Mouse (Mus musculus) liver, embryonic 11.5 days (tissue): ENCODE results near the gene Clca3a1. TPM values are rescaled to one million over a fixed set of nuclear protein-coding genes. Genes with fewer than 3 reads are reported as not detected.
"Not testable (repeated sequence)": the region's sequence is repeated elsewhere in the genome, so short reads cannot be mapped to it uniquely, and the experiment has no call there.

Source experiments
- ATAC-seq: fragments of 200-750 bp; cut with Nextera tagmentation; replicated peaks from 2 replicates; pipeline ENCODE4 v1.8.0; 2017; ENCODE audit warnings: moderate number of reproducible peaks, mild to moderate bottlenecking, moderate TSS enrichment, moderate library complexity; ENCODE audit not compliant: low FRiP score
- DNase-seq: peaks from one replicate; pipeline ENCODE4 v3.0.0-alpha.2; 2017; ENCODE audit warnings: low spot score
- H3K27ac ChIP-seq: fragments of 300-500 bp; sonication (generic); 2 replicates; pipeline ENCODE4 v1.5.1; 2014; ENCODE audit warnings: mild to moderate bottlenecking, low read depth, low read length, control low read depth
- H3K27me3 ChIP-seq: fragments of 300-500 bp; sonication (generic); replicated peaks from 2 replicates; pipeline ENCODE4 v1.6.1; 2014; ENCODE audit warnings: low read length, mixed read lengths; ENCODE audit not compliant: control insufficient read depth, insufficient read depth
- H3K36me3 ChIP-seq: fragments of 300-500 bp; sonication (generic); 2 replicates; pipeline ENCODE4 v1.6.1; 2014; ENCODE audit warnings: mild to moderate bottlenecking, low read length, moderate library complexity, mixed read lengths; ENCODE audit not compliant: control insufficient read depth, insufficient read depth
- H3K4me1 ChIP-seq: fragments of 300-500 bp; sonication (generic); replicated peaks from 2 replicates; pipeline ENCODE4 v1.6.1; 2014; ENCODE audit warnings: low read length, mixed read lengths; ENCODE audit not compliant: control insufficient read depth, insufficient read depth
- H3K4me2 ChIP-seq: fragments of 300-500 bp; sonication (generic); 2 replicates; pipeline ENCODE4 v1.6.1; 2014; ENCODE audit warnings: mild to moderate bottlenecking, control low read depth, moderate library complexity
- H3K4me3 ChIP-seq: fragments of 300-500 bp; sonication (generic); 2 replicates; pipeline ENCODE4 v1.5.1; 2014; ENCODE audit warnings: low read depth, low read length, control low read depth
- H3K9ac ChIP-seq: fragments of 300-500 bp; sonication (generic); 2 replicates; pipeline ENCODE4 v1.6.1; 2014; ENCODE audit warnings: low read depth, low read length, control low read depth
- H3K9me3 ChIP-seq: fragments of 300-500 bp; sonication (generic); 2 replicates; pipeline ENCODE4 v1.6.1; 2016; ENCODE audit warnings: low read length, inconsistent platforms, mixed read lengths; ENCODE audit not compliant: control insufficient read depth
- WGBS: fragments of 180-500 bp; shearing (Covaris S2); extraction: QIAGEN DNeasy Blood & Tissue Kit; methylation state at CpG from one replicate; pipeline ENCODE4 v1.1.7; 2014; 5-methylcytosine and 5-hydroxymethylcytosine counted together
- polyA plus RNA-seq: library from polyadenylated mRNA; unstranded; fragments of >200 nt; fragmentation: Nextera tagmentation; extraction: Ambion mirVana; gene quantifications from 2 replicates; pipeline ENCODE4 v1.2.1, GENCODE M21; 2014

Clca3a1 gene
- polyA plus RNA-seq, 1 experiment from 2014 or later = 3.0 TPM

DNA sequence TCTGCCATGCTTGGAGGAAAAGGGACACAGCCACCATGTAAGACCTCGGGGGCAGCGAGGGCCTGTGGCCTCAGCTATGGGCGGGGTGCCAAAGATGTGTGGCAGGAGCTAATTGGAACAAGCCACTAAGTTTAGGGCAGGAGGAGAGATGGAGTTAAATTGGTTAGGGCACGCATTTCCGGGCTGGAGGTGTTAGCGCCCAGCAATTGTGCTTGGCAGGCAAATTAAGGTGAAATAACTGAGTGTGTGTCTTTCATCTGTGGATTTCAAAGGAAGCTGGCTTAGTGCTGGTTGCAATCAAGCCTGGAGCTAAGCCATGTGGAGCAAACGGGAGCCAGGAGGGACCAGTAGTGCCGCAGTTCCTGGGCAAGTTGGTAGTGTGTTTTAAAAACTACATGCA lies 4.7 kb downstream of the Clca3a1 start:
- WGBS = 78% methylated on average over 8 of the region's 8 CpGs

GRCm38 (mm10) chr3:144753120-144753519 lies 7.7 kb downstream of the Clca3a1 start:
- H3K27me3 ChIP-seq = no peaks in the 10 kb centered on the region
- no peak overlapping the region for H3K4me2 ChIP-seq
- DNase-seq (no peak), ATAC-seq (no peak)
- H3K9me3 ChIP-seq = no peaks in the 10 kb centered on the region
- no peaks in the 10 kb centered on the region for H3K4me1 ChIP-seq
- no peak overlapping the region for H3K4me3 ChIP-seq
- H3K9ac ChIP-seq = no peak overlapping the region
- no peaks in the 10 kb centered on the region for H3K36me3 ChIP-seq
- no peak overlapping the region for H3K27ac ChIP-seq
- WGBS = 0% methylated on average over 2 of the region's 2 CpGs

More for the DNA sequence above, 4.7 kb downstream of the Clca3a1 start:
- H3K27ac ChIP-seq, H3K9ac ChIP-seq, DNase-seq, H3K4me1 ChIP-seq, H3K36me3 ChIP-seq, ATAC-seq, H3K4me2 ChIP-seq, H3K4me3 ChIP-seq, H3K27me3 ChIP-seq, H3K9me3 ChIP-seq: not testable (repeated sequence)

DNA sequence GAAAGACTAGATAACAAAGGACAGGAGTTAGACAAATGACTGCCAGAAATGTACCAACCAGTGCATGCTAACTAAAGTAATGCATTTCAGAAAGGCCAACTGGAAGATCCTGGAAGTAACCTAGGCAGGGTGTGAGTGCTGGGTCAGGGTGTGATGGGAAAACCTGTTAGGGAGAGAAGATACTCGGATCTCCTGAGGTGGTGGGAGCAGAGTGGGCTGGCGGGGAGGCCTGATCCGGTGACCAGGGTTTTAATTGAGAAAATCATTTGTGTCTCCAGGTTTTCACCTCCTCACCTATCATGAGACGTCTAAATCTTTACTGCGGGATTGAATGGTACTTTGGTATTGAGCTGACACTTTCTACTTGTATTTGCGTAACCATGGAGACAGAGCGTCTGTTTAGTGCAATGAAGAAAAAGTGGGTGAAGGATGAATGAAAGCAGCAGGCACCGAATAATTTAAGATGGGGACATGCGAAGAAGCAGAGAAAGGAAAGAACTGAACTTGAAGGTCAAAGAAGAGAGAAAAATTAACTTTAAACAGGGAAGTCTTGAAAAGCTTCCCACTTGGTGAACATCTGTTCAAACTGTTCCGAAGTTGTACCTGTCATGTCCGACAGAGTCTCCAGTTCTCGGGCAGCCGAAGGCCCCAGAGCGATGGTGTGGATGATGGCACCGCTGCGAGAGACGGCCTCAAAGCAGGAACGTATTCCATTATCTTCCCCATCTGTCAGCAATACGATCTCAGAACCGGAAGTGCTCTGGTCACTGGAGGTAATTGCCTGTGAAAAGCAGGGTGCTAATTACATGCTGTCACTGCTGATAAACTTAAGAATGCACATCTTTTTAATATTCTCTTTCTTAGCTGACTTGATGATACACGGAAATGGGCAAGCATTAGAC lies 11.5 kb downstream of the Clca3a1 start:
- not testable (repeated sequence) for H3K9ac ChIP-seq, H3K4me3 ChIP-seq, H3K36me3 ChIP-seq, ATAC-seq, H3K27ac ChIP-seq, DNase-seq, H3K27me3 ChIP-seq, H3K9me3 ChIP-seq, H3K4me1 ChIP-seq, H3K4me2 ChIP-seq
- 71% methylated on average over 18 of the region's 21 CpGs for WGBS

- not testable (repeated sequence) for H3K4me2 ChIP-seq, H3K9me3 ChIP-seq, H3K27me3 ChIP-seq, H3K9ac ChIP-seq, H3K27ac ChIP-seq, DNase-seq, H3K36me3 ChIP-seq, ATAC-seq, H3K4me3 ChIP-seq, H3K4me1 ChIP-seq
- WGBS = 59% methylated on average over 3 of the region's 3 CpGs
Observed at GRCm38 (mm10) chr3:144747706-144748105, 13.1 kb downstream of the Clca3a1 start.

DNA sequence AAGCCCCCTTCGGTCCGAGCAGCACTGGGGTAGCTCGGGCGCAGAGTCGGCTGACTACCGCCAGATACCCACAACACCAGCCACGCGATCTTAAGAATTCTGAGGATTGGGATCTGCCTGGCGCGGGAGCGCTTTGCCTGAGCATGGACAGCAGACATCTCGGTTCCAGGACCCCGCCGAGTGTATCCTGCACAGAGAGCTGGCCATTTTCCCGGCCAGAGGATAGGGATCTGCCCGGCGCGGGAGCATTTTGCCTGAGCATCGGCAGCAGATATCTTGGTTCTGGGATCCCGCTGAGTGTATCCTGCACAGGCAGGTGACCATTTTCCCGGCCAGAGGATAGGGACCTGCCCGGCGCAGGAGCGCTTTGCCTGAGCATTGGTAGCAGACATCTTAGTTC lies 22.4 kb downstream of the Clca3a1 start:
- WGBS = 58% methylated on average over 24 of the region's 24 CpGs
- not testable (repeated sequence) for H3K27ac ChIP-seq, H3K27me3 ChIP-seq, H3K4me3 ChIP-seq, H3K36me3 ChIP-seq, H3K4me2 ChIP-seq, H3K9ac ChIP-seq, H3K4me1 ChIP-seq, H3K9me3 ChIP-seq, DNase-seq, ATAC-seq

- H3K27ac ChIP-seq = no peak overlapping the region
- H3K4me2 ChIP-seq = no peak overlapping the region
- no peaks in the 10 kb centered on the region for H3K36me3 ChIP-seq
- H3K9me3 ChIP-seq = no peaks in the 10 kb centered on the region
- no peak overlapping the region for H3K9ac ChIP-seq
- ATAC-seq (no peak), DNase-seq (no peak)
- H3K4me3 ChIP-seq = no peak overlapping the region
- H3K27me3 ChIP-seq = no peaks in the 10 kb centered on the region
- WGBS = 23% methylated on average over 9 of the region's 9 CpGs
- no peaks in the 10 kb centered on the region for H3K4me1 ChIP-seq
Observed at GRCm38 (mm10) chr3:144736831-144737230, 23.9 kb downstream of the Clca3a1 start.

DNA sequence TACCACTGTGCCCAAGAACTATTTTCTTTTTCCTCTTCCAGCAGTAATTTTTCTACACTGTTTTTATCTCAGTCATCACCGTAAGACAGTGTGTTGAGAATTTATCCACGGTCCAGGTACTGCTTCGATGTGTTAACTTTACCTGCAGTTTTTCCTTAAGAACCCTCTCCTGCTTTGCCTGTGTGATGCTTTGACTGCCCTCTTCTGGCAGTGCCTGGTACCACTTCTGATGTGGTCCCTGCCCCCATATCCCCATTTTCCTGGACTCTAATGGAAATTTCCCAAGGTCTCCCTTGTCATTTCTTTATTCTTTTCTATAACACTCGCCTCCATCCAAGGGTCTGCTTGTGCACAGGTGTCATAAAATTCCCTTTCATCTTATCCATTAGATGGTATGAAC lies 37.3 kb downstream of the Clca3a1 start:
- H3K4me1 ChIP-seq = peaks cover 13% of the 10 kb centered on the region
- H3K36me3 ChIP-seq = no peaks in the 10 kb centered on the region
- no peaks in the 10 kb centered on the region for H3K27me3 ChIP-seq
- no peaks in the 10 kb centered on the region for H3K9me3 ChIP-seq
- H3K27ac ChIP-seq = no peak overlapping the region
- H3K4me2 ChIP-seq = no peak overlapping the region
- WGBS = 40% methylated on average over 4 of the region's 4 CpGs
- no peak overlapping the region for H3K9ac ChIP-seq
- DNase-seq = no peak
- no peak overlapping the region for H3K4me3 ChIP-seq
- no peak for ATAC-seq

DNA sequence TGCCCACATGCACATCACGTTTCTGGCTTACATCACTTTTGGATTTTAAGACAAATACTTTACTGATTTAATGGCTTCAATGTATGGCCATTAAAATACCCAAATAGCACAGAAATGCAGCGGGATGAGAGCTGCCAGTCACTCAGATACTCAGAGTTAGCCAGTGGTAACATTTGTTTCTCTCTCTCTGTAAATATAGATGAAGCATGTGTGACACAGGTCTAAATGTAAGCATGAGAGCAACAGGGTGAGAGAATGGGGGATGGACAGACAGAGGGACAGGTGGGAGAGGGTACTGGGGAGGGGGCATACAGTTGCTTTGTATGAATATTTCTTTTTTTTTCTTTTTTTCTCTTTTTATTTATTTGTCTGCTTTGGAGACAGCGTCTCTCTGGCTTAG lies 38.2 kb downstream of the Clca3a1 start:
- Histone ChIP-seq H3K4me1 (peaks cover 20% of the 10 kb centered on the region), H3K27ac (peak overlapping the region; percentile 7; the same call in 1 of the 2 replicates)
- not testable (repeated sequence) for H3K27me3 ChIP-seq, H3K4me3 ChIP-seq, H3K9me3 ChIP-seq, H3K4me2 ChIP-seq, H3K9ac ChIP-seq, ATAC-seq, DNase-seq, H3K36me3 ChIP-seq
- WGBS = 90% methylated on average over 3 of the region's 3 CpGs

GRCm38 (mm10) chr3:144721860-144722256 lies 38.9 kb downstream of the Clca3a1 start:
- WGBS = 57% methylated on average over 9 of the region's 9 CpGs
- Histone ChIP-seq H3K9me3 (no peaks in the 10 kb centered on the region), H3K9ac (peak overlapping the region; percentile 56; the same call in 1 of the 2 replicates), H3K27ac (peak overlapping the region; percentile 87), H3K4me1 (peaks cover 21% of the 10 kb centered on the region), H3K27me3 (no peaks in the 10 kb centered on the region), H3K4me3 (peak overlapping the region; percentile 27; the same call in 1 of the 2 replicates), H3K4me2 (peak overlapping the region; percentile 64), H3K36me3 (no peaks in the 10 kb centered on the region)
- ATAC-seq = no peak
- no peak for DNase-seq
